Mouse (Mus musculus) liver, postnatal 0 days (tissue): ENCODE data around the gene Lclat1.

Experiments used
- CTCF ChIP-seq: sonication (generic); IDR thresholded peaks from 2 replicates; pipeline ENCODE4 v1.5.1; 2016; ENCODE audit warnings: antibody characterized with exemption, low read depth
- EP300 ChIP-seq: IDR thresholded peaks from 2 replicates; pipeline ENCODE4 v1.6.1; 2016; ENCODE audit warnings: antibody characterized with exemption, low read depth, mild to moderate bottlenecking

DNA sequence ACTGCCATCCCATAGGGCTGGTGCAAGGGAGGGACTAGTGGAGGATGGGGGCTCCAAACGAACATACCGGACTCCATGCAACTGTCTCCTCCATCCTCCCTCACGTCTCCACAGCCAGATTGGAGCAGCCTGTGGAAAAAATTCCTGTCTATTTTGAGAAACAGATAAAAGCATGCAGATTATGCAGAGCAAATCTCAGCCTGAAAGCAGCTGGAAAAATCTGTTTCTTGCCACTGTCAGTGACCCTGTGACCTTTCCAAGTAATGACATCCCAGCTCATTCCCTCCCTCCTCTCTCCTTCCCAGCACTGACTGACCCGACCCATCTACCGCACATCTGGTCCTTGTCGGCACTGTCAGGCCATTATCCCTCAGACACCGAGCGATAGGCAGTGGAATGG, 35.5 kb upstream of the Lclat1 start:
- TF ChIP-seq EP300 (0 out of 2 replicates have a peak, but pooled peaks have one; percentile 21), CTCF (no peak)
